Mouse (Mus musculus): ENCODE measurements around the gene Cpt1b.

The Cpt1b gene

DNA sequence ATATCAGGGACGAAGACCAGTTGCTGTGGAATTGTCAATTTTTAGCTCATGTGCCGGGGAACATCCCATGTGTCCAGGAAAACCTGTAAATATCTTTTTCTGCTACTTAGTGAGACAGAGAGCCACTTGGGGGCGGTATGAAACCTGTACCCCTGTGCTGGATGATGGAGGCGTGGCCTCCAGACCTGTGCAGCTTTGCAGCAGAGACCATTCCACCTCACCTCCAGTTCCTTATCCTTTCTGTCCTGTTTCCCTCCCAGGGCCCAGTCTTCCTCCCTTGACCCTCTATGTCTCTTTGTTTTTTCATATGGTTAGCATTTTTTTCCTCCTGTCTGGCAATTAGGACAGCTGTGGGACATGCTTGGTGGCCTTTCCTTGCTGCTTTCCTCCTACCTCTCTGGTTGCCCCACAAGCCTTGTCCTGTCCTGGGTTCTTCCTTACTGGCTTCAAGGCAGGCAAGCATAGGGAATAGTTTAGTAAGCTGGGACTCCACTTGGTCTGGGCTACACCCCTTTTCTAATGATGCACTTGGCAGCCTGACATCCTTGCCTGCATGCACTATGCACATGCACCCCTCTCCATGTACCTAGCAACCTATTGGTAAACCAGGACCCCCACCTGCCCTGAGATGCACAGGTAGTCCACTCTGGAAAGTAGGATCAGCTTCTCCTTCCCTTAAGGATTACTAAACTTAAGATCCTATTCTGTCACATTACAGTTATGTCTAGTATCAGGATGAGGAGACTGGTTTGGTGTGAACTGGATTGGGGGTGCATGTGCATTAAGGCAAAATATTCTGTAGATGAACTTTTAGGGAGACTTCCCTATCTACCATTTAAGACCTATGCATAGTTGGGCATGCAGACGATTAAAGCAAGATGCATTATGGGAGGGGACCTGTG lies 37.9 kb upstream of the Cpt1b start:
- Histone ChIP-seq H3K4me3 (replicated peaks; ENCODE audit: low read length) (no peak overlapping the region), H3K4me1 (replicated peaks; ENCODE audit: low read depth, low read length) (peaks cover 51% of the 10 kb centered on the region), H3K27me3 (ENCODE audit: insufficient read depth, low read length) (peaks cover 19% of the 10 kb centered on the region), H3K9me3 (ENCODE audit: low read length) (no peaks in the 10 kb centered on the region), H3K36me3 (ENCODE audit: insufficient read depth, low read length) (peaks cover 7% of the 10 kb centered on the region; the same call in 1 of the 2 replicates)
- TF ChIP-seq CTCF (conservative IDR thresholded peaks at IDR 0.05; ENCODE audit: low read length): peak; percentile 27
- no peak for TF ChIP-seq POU5F1 (IDR thresholded peaks at IDR 0.05; ENCODE audit: borderline replicate concordance, low read length)

DNA sequence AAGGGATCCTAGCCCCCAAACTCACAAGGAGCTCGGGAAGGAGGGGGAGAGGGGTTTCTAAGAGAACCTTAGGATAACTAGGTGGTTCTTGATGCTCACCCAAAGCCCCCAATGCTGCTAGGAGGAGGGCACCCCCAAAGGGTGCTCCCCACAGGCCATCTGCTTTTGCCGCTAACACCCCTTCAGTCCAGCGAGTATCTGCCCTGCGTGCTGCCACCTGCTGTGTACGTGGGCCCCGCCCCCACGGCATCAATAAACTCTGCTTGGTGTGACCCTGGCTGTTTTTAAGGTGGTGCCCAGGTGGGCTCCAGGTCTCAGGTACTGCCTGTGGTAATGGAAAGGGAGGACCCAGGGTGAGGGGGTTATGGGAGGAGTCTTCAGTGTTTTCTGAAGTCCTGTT lies 36.5 kb upstream of the Cpt1b start:
- peaks cover 12% of the 10 kb centered on the region; the same call in 1 of the 2 replicates for H3K36me3 ChIP-seq (ENCODE audit: insufficient read depth, low read length)
- H3K27me3 ChIP-seq (ENCODE audit: insufficient read depth, low read length): peaks cover 33% of the 10 kb centered on the region
- no peak overlapping the region for H3K4me3 ChIP-seq (replicated peaks; ENCODE audit: low read length)
- H3K9me3 ChIP-seq (ENCODE audit: low read length): no peaks in the 10 kb centered on the region
- peaks cover 52% of the 10 kb centered on the region for H3K4me1 ChIP-seq (replicated peaks; ENCODE audit: low read depth, low read length)
- TF ChIP-seq POU5F1 (IDR thresholded peaks at IDR 0.05; ENCODE audit: borderline replicate concordance, low read length) (no peak), CTCF (conservative IDR thresholded peaks at IDR 0.05; ENCODE audit: low read length) (no peak), NANOG (IDR thresholded peaks at IDR 0.05; ENCODE audit: borderline replicate concordance, low read length) (no peak)

DNA sequence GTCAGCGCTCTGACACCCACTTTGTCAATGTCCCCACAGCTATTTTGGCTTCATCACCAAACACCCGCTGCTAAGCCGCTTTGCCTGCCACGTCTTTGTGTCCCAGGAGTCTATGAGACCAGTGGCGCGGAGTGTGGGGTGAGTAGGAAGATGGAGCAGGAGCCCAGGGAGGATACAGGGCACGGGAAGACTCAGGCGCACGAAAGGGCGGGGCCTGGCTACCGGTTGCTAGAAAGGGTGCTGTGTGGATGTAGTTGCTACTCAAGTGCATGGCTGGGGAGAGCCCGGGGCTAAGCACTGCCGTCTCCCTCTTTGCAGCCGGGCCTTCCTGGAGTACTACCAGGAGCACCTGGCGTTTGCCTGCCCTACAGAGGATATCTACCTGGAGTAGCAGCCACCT lies 35.7 kb upstream of the Cpt1b start:
- Histone ChIP-seq H3K9me3 (ENCODE audit: low read length) (no peaks in the 10 kb centered on the region), H3K27me3 (ENCODE audit: insufficient read depth, low read length) (peaks cover 41% of the 10 kb centered on the region), H3K4me3 (replicated peaks; ENCODE audit: low read length) (no peak overlapping the region), H3K36me3 (ENCODE audit: insufficient read depth, low read length) (peaks cover 12% of the 10 kb centered on the region; the same call in 1 of the 2 replicates), H3K4me1 (replicated peaks; ENCODE audit: low read depth, low read length) (peaks cover 61% of the 10 kb centered on the region)
- no peak for TF ChIP-seq POU5F1 (IDR thresholded peaks at IDR 0.05; ENCODE audit: borderline replicate concordance, low read length)
- TF ChIP-seq NANOG (IDR thresholded peaks at IDR 0.05; ENCODE audit: borderline replicate concordance, low read length): no peak
- TF ChIP-seq CTCF (conservative IDR thresholded peaks at IDR 0.05; ENCODE audit: low read length): no peak

DNA sequence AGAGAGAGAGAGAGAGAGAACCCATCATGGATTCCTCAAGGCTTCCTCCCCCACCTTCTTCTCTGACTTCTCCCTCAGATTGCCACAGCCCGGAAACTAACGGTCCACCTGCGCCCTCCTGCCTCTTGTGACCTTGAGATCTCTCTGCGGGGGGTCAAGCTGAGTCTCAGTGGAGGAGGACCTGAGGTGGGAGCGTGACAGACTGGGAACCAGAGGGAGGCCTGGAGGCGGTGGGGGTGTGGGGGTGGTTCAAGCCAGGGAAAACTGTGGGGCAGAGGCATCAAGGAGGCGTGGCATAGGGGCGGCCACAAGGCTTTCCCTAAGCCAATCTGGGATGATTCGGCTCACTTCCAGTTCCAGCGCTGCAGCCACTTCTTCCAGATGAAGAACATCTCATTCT lies 34.6 kb upstream of the Cpt1b start:
- TF ChIP-seq CTCF (conservative IDR thresholded peaks at IDR 0.05; ENCODE audit: low read length) (no peak), NANOG (IDR thresholded peaks at IDR 0.05; ENCODE audit: borderline replicate concordance, low read length) (no peak), POU5F1 (IDR thresholded peaks at IDR 0.05; ENCODE audit: borderline replicate concordance, low read length) (no peak)
- peaks cover 52% of the 10 kb centered on the region for H3K27me3 ChIP-seq (ENCODE audit: insufficient read depth, low read length)
- no peak overlapping the region for H3K4me3 ChIP-seq (replicated peaks; ENCODE audit: low read length)
- peaks cover 12% of the 10 kb centered on the region; the same call in 1 of the 2 replicates for H3K36me3 ChIP-seq (ENCODE audit: insufficient read depth, low read length)
- H3K4me1 ChIP-seq (replicated peaks; ENCODE audit: low read depth, low read length): peaks cover 59% of the 10 kb centered on the region
- H3K9me3 ChIP-seq (ENCODE audit: low read length): no peaks in the 10 kb centered on the region

DNA sequence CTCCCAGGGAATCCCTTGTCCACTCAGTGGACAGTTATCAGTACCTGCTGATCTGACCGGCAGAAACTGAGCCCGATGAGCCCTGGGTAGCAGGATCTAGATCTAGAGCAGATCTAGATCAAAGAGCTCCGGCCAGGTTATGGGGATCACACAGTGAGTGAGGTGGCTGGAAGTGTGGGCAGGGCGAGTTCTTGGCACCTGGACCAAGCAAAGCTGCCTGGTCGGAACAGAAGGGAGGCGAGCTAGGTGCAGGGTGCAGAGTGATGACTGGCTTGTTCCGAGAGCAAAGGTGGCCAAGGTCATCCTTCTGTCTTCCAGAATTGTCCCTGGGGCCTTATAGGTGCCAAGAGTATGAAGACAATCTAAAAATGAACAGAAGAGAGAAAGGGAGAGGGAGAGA lies 34.2 kb upstream of the Cpt1b start:
- Histone ChIP-seq H3K4me1 (replicated peaks; ENCODE audit: low read depth, low read length) (peaks cover 59% of the 10 kb centered on the region), H3K27me3 (ENCODE audit: insufficient read depth, low read length) (peaks cover 56% of the 10 kb centered on the region), H3K36me3 (ENCODE audit: insufficient read depth, low read length) (peaks cover 12% of the 10 kb centered on the region; the same call in 1 of the 2 replicates), H3K9me3 (ENCODE audit: low read length) (no peaks in the 10 kb centered on the region), H3K4me3 (replicated peaks; ENCODE audit: low read length) (no peak overlapping the region)
- TF ChIP-seq CTCF (conservative IDR thresholded peaks at IDR 0.05; ENCODE audit: low read length) (no peak), POU5F1 (IDR thresholded peaks at IDR 0.05; ENCODE audit: borderline replicate concordance, low read length) (no peak)

DNA sequence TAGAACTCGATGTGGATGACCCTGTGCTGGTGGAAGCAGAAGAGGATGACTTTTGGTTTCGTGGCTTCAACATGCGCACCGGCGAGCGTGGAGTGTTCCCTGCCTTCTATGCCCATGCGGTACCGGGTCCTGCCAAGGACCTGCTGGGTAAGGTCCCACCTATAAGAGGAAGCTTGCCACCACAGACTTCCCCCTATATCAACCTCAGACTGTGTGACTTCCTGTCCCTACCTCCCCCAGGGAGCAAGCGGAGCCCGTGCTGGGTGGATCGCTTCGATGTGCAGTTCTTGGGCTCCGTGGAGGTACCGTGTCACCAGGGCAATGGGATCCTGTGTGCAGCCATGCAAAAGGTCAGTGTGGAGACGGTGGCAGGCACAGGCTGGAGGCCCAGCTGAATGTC lies 33.3 kb upstream of the Cpt1b start:
- H3K36me3 ChIP-seq (ENCODE audit: insufficient read depth, low read length): peaks cover 12% of the 10 kb centered on the region; the same call in 1 of the 2 replicates
- H3K27me3 ChIP-seq (ENCODE audit: insufficient read depth, low read length): peaks cover 63% of the 10 kb centered on the region
- H3K4me1 ChIP-seq (replicated peaks; ENCODE audit: low read depth, low read length): peaks cover 62% of the 10 kb centered on the region
- no peak overlapping the region for H3K4me3 ChIP-seq (replicated peaks; ENCODE audit: low read length)
- TF ChIP-seq NANOG (IDR thresholded peaks at IDR 0.05; ENCODE audit: borderline replicate concordance, low read length) (no peak), POU5F1 (IDR thresholded peaks at IDR 0.05; ENCODE audit: borderline replicate concordance, low read length) (no peak), CTCF (conservative IDR thresholded peaks at IDR 0.05; ENCODE audit: low read length) (no peak)
- H3K9me3 ChIP-seq (ENCODE audit: low read length): no peaks in the 10 kb centered on the region

DNA sequence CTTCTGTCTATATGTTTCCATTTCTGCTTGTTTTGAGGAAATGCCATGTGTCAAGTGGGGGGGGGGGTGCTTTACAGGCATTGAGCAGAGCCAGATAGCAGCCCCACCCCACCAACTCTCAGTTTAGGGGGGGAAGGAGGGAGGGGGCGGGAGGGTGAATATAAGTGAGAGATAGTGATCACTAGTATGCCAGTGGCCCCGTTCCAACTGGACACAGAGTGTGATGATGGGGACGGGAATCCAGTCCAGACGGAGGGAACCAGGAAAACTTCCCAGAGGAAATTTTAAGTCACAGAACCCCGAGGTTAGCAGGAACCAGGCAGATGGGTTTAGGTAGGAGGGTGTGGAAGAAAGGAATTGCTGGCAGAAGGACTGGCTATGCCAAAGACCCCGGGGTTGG lies 30.0 kb upstream of the Cpt1b start:
- Histone ChIP-seq H3K27me3 (ENCODE audit: insufficient read depth, low read length) (peaks cover 93% of the 10 kb centered on the region), H3K4me1 (replicated peaks; ENCODE audit: low read depth, low read length) (peaks cover 44% of the 10 kb centered on the region), H3K9me3 (ENCODE audit: low read length) (no peaks in the 10 kb centered on the region), H3K4me3 (replicated peaks; ENCODE audit: low read length) (no peak overlapping the region), H3K36me3 (ENCODE audit: insufficient read depth, low read length) (peaks cover 12% of the 10 kb centered on the region; the same call in 1 of the 2 replicates)
- TF ChIP-seq POU5F1 (IDR thresholded peaks at IDR 0.05; ENCODE audit: borderline replicate concordance, low read length) (no peak), CTCF (conservative IDR thresholded peaks at IDR 0.05; ENCODE audit: low read length) (no peak), NANOG (IDR thresholded peaks at IDR 0.05; ENCODE audit: borderline replicate concordance, low read length) (no peak)

DNA sequence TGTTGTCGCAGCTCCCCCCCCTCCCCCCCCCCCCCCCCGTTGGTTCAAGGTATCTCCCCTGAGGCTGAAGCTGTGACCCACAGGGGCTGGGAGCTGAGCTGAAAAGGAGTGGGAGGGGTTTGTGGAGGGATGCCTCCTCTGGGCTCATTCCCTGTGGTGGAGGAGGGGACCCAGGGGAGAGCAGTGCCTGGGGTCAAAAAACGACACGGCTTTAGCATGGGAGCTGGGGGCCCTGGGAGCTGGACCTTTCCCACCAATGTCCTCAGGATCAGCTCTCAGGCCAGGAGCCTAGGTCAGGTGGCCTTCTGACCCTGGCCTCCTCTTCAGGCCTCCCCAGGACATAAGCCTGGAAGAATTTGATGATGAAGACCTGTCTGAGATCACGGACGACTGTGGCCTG lies 29.2 kb upstream of the Cpt1b start:
- peaks cover 12% of the 10 kb centered on the region; the same call in 1 of the 2 replicates for H3K36me3 ChIP-seq (ENCODE audit: insufficient read depth, low read length)
- no peaks in the 10 kb centered on the region for H3K9me3 ChIP-seq (ENCODE audit: low read length)
- TF ChIP-seq NANOG (IDR thresholded peaks at IDR 0.05; ENCODE audit: borderline replicate concordance, low read length) (no peak), CTCF (conservative IDR thresholded peaks at IDR 0.05; ENCODE audit: low read length) (no peak), POU5F1 (IDR thresholded peaks at IDR 0.05; ENCODE audit: borderline replicate concordance, low read length) (no peak)

More for the DNA sequence above, 29.2 kb upstream of the Cpt1b start:
- Histone ChIP-seq H3K27me3 (ENCODE audit: insufficient read depth, low read length) (peaks cover 95% of the 10 kb centered on the region), H3K4me1 (replicated peaks; ENCODE audit: low read depth, low read length) (peaks cover 37% of the 10 kb centered on the region), H3K4me3 (replicated peaks; ENCODE audit: low read length) (no peak overlapping the region)

Measured in E14TG2a.4 (cell line).